Mouse (Mus musculus) sigmoid colon, adult 10 weeks (tissue): Measurements from ENCODE around the gene Cacna1c. TPM values are rescaled to one million over a fixed set of nuclear protein-coding genes. Genes with fewer than 3 reads are reported as not detected.

Experiments used
- polyA plus RNA-seq: library from polyadenylated mRNA; stranded (reverse); fragments of 350-450 nt; fragmentation: Illumina TruSeq; extraction: RNeasy Lipid Tissue Mini Kit (QIAGEN cat#74804); gene quantifications from one replicate; pipeline ENCODE4 v1.2.3, GENCODE M21; 2014; ENCODE audit warnings: low read depth, low replicate concordance

Cacna1c gene
- 5.8 TPM for polyA plus RNA-seq

GRCm38 (mm10) chr6:119196382-119197305 is at the start of gene Cacna1c:
Gene Cacna1c, minus strand, starts transcription at chr6:119196418.

GRCm38 (mm10) chr6:119236241-119236640 is 40.0 kb upstream of the Cacna1c start, which contains the start of gene Cacna2d4:
Gene Cacna2d4, plus strand, starts transcription at chr6:119236526.

GRCm38 (mm10) chr6:119175078-119175853 is 21.0 kb downstream of the Cacna1c start, which contains the start of gene Dcp1b:
Gene Dcp1b, plus strand, starts transcription at chr6:119175253.

GRCm38 (mm10) chr6:118561745-118562609 is 634.2 kb downstream of the Cacna1c start, which contains the start of gene Ankrd26:
Gene Ankrd26, minus strand, starts transcription at chr6:118562226.

Other genes starting within 250 kb of the Cacna1c start
- 11.5 TPM for gene Dcp1b, start 21.2 kb downstream of the Cacna1c start, polyA plus RNA-seq
- gene Cacna2d4, start 40.1 kb upstream of the Cacna1c start, polyA plus RNA-seq = 0.06 TPM
- not detected for gene Lrtm2, start 134.3 kb upstream of the Cacna1c start, polyA plus RNA-seq
- gene Adipor2, start 221.3 kb upstream of the Cacna1c start, polyA plus RNA-seq = 116 TPM